Mouse (Mus musculus): ENCODE data around the gene Robo1. TPM values are rescaled to one million over a fixed set of nuclear protein-coding genes. Genes with fewer than 3 reads are reported as not detected.

The Robo1 gene
- total RNA-seq, 2 experiments from 2014 or later, result 75.0 to 75.7 TPM

DNA sequence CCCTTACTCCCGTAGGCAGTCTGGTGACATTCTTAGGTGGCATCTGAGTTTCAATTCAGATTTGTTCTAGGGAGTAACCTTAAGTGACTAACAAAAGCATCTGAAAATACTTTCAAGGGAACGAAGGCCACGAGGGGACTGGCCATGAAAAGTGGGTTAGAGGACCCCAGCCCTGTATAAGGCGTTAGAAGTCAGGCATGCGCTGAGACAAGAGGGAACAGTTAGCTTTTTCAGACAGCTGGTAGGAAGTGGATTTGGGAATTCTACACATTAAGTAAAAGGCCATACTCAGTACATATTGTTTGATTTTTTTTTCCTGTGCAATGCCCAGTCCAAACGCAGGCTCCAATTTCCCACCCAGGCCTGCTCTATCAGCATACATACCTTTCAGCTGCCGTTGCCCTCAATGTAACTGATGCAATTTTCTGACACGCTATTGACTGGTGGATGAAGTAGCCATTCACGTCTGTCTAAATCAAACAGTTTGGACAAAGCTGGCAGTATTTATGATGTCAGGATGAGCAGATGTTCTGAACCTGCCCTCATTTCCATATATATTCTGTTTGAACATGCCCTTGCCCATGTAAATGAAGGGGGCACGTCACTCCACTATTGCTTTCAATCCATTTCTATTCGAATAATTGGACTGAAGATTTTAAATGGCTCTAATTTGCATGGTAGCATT lies 651.1 kb downstream of the Robo1 start:
- DNase-seq (ENCODE audit: low spot score in 2 of 2), result no peak
- intact Hi-C loops (cut with DNase I), result no loop called here

- no peak for DNase-seq (ENCODE audit: low spot score in 2 of 2)
- intact Hi-C loops (cut with DNase I), result no loop called here
Measured at GRCm38 (mm10) chr16:72959823-72960222, 651.7 kb downstream of the Robo1 start.

- no peak for DNase-seq (ENCODE audit: low spot score in 2 of 2)
- intact Hi-C loops (cut with DNase I), result no loop called here
Measured at GRCm38 (mm10) chr16:72963782-72964181, 655.7 kb downstream of the Robo1 start.

DNA sequence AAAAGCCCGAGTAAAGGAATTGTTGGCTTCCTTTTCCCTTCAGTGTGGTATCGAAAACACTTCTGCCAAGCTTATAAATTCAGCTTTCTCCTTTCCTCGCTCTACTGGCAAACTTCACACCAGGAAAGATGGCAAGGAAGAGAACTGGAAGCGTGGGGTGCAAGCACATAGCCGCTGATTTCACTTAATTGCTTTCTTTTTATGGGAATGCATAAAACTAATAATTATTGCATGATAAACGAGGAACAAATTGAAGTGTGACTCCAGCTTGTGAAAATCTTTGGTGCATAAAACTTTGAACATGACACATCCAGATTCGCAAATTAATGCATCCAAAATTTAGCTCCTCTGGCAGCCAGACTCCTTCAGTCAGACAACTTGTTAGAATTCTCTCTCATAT lies 659.4 kb downstream of the Robo1 start:
- peak in 1 of 2 experiments; percentile 18 for DNase-seq (ENCODE audit: low spot score in 2 of 2)
- intact Hi-C loops (cut with DNase I), result no loop called here

- no peak for DNase-seq (ENCODE audit: low spot score in 2 of 2)
- intact Hi-C loops (cut with DNase I), result loop anchor here (10.0 kb wide), 2 partner anchors 275 to 315 kb away; no protein-coding TSS in a partner anchor
Measured at GRCm38 (mm10) chr16:72969990-72970389, 661.9 kb downstream of the Robo1 start.

DNA sequence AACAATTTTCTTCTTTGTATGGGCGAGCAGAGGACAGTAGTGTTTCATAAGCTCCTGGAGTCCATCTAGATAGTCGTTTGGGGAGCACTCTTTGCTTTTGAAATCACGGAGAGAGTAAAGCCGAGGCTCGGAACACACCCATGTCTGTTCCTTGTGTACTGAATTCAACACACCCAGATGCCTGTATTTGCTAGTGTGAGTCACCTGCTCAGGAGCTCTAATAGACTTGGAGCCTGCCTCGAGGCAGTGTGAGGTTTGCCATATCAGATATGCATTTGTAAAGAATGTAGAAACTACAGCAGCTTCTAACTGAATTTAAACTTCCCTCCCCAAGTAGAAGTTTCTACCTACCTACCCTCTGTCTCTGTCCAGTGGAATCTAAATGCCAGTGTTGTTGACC lies 665.6 kb downstream of the Robo1 start:
- intact Hi-C loops (cut with DNase I), result loop anchor here (10.0 kb wide), 2 partner anchors 279 to 319 kb away; no protein-coding TSS in a partner anchor
- DNase-seq (ENCODE audit: low spot score in 2 of 2), result no peak

- intact Hi-C loops (cut with DNase I), result loop anchor here (5.0 to 10.0 kb wide), 3 partner anchors 280 to 622 kb away; no protein-coding TSS in a partner anchor
Measured at GRCm38 (mm10) chr16:72974681-72975080, 666.6 kb downstream of the Robo1 start.

GRCm38 (mm10) chr16:72976849-72977576 lies 668.9 kb downstream of the Robo1 start:
- intact Hi-C loops (cut with DNase I), result loop anchor here (5.0 to 10.0 kb wide), 3 partner anchors 282 to 625 kb away; no protein-coding TSS in a partner anchor
- no peak for DNase-seq (ENCODE audit: low spot score in 2 of 2)

More at GRCm38 (mm10) chr16:72974681-72975080, 666.6 kb downstream of the Robo1 start:
- no peak for DNase-seq (ENCODE audit: low spot score in 2 of 2)

- intact Hi-C loops (cut with DNase I), result loop anchor here (5.0 to 10.0 kb wide), 5 partner anchors 285 to 762 kb away; no protein-coding TSS in a partner anchor
Measured at GRCm38 (mm10) chr16:72979407-72980219, 671.5 kb downstream of the Robo1 start.

GRCm38 (mm10) chr16:72990376-72991167 lies 682.5 kb downstream of the Robo1 start:
- no peak for DNase-seq (ENCODE audit: low spot score in 2 of 2)
- intact Hi-C loops (cut with DNase I), result loop anchor here (10.0 kb wide), 1 partner anchor 1694 kb away; no protein-coding TSS in a partner anchor

More at GRCm38 (mm10) chr16:72979407-72980219, 671.5 kb downstream of the Robo1 start:
- peak; percentile 72 to 82 for DNase-seq (ENCODE audit: low spot score in 2 of 2)

DNA sequence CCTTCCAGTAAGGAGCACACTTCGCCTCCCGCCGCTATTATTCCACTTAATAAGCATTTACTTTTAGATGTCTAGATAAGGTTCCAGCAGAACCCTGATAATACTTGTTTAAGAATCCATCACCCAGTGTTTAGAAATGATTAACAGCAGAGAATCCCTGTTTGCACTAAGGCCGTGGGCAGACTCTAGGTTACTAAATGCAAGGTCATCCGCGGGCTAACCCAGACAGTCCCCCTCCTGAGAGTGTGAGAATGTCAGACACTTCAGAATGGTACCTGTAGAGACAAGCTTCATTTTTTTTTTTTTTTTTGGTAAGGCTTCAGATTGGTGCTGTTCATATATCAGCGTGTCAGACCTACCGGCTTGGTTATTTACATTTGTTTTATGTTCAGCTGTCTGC lies 685.1 kb downstream of the Robo1 start:
- no peak for DNase-seq (ENCODE audit: low spot score in 2 of 2)
- intact Hi-C loops (cut with DNase I), result loop anchor here (10.0 kb wide), 1 partner anchor 1692 kb away; no protein-coding TSS in a partner anchor

GRCm38 (mm10) chr16:72993594-72993993 lies 685.5 kb downstream of the Robo1 start:
- intact Hi-C loops (cut with DNase I), result loop anchor here (10.0 kb wide), 1 partner anchor 1691 kb away; no protein-coding TSS in a partner anchor
- DNase-seq (ENCODE audit: low spot score in 2 of 2), result no peak

DNA sequence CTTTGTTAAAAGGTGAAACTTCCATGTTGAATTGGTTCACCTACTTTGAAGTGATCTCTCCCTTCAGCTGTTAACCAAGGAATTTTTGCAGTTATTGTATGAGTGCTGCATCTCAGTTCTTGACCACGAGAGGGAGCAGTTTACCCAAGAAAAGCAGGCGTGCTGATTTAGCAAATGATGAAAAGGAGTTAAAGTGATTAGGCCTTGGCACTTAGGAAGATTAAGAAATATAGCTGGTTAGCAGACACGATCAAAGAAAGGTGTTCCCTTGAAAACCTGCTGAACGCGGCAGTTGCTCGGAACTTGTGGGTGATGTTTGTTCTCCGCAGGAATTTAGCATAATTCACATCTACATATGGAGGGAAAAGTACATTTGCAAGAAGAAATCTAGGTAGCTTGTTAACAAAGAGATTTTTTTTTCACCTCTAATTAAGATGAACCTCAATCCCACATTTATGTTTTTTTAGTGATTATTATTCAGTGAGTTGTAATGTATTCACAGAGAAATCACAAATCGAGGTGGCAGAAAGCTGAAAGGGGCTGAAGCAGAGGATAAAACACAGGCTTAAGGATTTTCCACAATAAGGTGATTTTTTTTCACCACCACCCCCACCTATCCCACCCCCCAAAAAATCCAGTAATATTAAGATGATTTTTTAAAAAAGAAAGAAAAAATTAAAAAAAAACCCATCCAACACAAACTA lies 687.3 kb downstream of the Robo1 start:
- intact Hi-C loops (cut with DNase I), result loop anchor here (2.0 to 10.0 kb wide), 2 partner anchors 1417 to 1689 kb away; no protein-coding TSS in a partner anchor
- DNase-seq (ENCODE audit: low spot score in 2 of 2), result peak; percentile 71 to 85

DNA sequence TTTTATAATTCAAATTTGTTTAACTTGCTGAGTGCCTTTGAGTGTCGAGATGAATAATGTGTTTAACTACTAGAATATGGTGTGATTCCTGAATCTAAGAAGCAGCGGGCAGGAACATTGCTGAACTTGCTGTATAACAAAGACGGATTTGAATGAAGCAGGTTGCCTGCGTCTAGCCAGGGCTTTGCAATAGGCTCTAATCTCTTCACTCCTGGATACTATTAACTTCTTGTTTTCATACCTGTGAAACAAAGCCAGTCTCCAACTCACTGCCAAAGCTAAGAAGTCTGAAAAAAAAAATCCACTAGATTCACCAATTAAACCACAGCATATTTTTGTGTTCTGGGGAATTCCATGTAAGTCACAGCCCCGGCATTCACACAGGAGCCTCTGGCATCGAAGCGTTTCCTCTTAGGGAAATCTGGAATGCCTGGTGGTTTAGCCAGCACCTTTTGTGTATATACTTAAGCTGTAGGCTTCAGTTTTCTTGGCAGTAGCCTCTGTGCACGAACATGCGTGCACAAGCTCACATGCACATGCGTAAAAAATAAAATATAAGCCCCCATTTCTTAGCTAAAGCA lies 687.9 kb downstream of the Robo1 start:
- intact Hi-C loops (cut with DNase I), result loop anchor here (2.0 to 10.0 kb wide), 2 partner anchors 1417 to 1689 kb away; no protein-coding TSS in a partner anchor
- no peak for DNase-seq (ENCODE audit: low spot score in 2 of 2)

DNA sequence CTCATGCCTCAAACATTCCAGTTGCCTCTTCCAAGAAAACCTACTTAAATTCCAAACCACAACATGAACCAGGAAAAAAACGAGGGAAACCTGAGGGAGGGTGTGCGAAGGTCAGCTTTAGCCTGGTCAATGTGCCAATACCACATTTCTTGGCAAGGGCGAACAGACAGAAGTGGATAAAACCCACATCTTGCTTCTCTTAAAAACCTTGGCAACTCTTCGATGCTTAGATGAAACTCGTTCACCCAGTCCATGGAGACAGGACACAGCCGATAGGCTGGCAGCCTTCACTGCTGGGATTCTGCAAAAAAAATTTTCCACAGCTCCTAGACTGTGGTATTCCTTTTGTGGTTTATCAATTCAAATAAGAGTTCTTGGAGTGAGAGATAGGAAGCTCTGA lies 690.6 kb downstream of the Robo1 start:
- intact Hi-C loops (cut with DNase I), result loop anchor here (10.0 kb wide), 1 partner anchor 1686 kb away; no protein-coding TSS in a partner anchor

DNA sequence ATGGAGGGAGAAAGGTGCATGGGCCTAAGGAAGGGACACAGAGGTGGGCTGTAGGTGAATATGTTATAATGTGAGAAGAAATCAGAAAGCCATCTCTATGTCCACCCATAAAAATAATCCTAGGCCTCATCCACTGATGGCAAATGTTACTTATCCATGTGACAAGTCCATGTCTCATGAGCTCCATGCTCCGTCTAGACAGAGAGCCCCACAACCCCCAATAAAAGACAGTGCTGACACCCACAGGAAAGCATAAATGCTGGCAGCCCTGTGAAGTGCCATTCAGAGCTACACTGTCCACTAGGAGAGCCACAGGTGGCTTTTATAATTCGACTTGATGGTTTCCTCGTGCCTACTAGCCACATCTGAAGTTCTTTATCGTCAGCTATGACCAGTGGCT lies 694.6 kb downstream of the Robo1 start:
- intact Hi-C loops (cut with DNase I), result no loop called here

More for the DNA sequence above, 690.6 kb downstream of the Robo1 start:
- no peak for DNase-seq (ENCODE audit: low spot score in 2 of 2)

DNA sequence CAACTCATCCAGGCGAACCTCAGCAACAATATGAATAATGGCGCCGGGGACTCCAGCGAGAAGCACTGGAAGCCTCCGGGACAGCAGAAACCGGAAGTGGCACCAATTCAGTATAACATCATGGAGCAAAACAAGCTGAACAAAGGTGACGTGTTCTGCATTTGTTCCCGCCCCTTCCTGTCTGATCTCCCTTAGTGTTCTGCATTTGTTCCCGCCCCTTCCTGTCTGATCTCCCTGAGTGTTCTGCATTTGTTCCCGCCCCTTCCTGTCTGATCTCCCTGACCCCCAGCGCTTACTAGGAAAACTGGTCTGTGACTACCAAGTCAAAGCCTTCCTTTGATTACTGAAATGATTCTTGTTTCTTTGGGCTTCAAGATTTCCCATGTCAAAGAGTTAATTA lies 696.5 kb downstream of the Robo1 start:
- DNase-seq (ENCODE audit: low spot score in 2 of 2), result no peak
- intact Hi-C loops (cut with DNase I), result no loop called here

More for the DNA sequence above, 694.6 kb downstream of the Robo1 start:
- no peak for DNase-seq (ENCODE audit: low spot score in 2 of 2)
